Mouse (Mus musculus) spleen, adult 2 months (tissue): ENCODE measurements at regions not wholly inside any gene's neighbourhood (a gene's known extent, or its start where the extent isn't known, plus 50 kb on each side); places are given as distances from the start of the nearest gene placed in this dataset.

Experiments
- CTCF ChIP-seq: fragments of 200-500 bp; IDR thresholded peaks from 2 replicates; pipeline ENCODE4 v1.5.1; 2011; ENCODE audit warnings: mild to moderate bottlenecking, inconsistent platforms; ENCODE audit not compliant: insufficient read depth, insufficient read length, insufficient replicate concordance; ENCODE audit errors: extremely low read depth
- POLR2A ChIP-seq: fragments of 200-500 bp; IDR thresholded peaks from 2 replicates; pipeline ENCODE4 v1.6.1; 2011; ENCODE audit warnings: low read depth, low read length, inconsistent platforms

GRCm38 (mm10) chr4:55808501-55808900 is 276.2 kb upstream of the Klf4 start:
- TF ChIP-seq CTCF (no peak), POLR2A (no peak)
